Mouse (Mus musculus) lung, postnatal 0 days (tissue): Measurements from ENCODE around the gene Wscd2. TPM values are rescaled to one million over a fixed set of nuclear protein-coding genes. Genes with fewer than 3 reads are reported as not detected.

Experiments used
- ATAC-seq: fragments of 200-750 bp; cut with Nextera tagmentation; 2 replicates; pipeline ENCODE4 v1.8.0; 2017; ENCODE audit warnings: moderate library complexity
- DNase-seq: peaks from one replicate; pipeline ENCODE4 v3.0.0-alpha.2; 2016; ENCODE audit warnings: low spot score
- H3K27ac ChIP-seq: fragments of 300-500 bp; sonication (generic); 2 replicates; pipeline ENCODE4 v1.5.1; 2014; ENCODE audit warnings: antibody characterized with exemption, mild to moderate bottlenecking, low read length, mixed read lengths
- H3K27me3 ChIP-seq: fragments of 300-500 bp; sonication (generic); replicated peaks from 2 replicates; pipeline ENCODE4 v1.6.1; 2014; ENCODE audit warnings: low read length, mixed read lengths; ENCODE audit not compliant: insufficient read depth
- H3K36me3 ChIP-seq: fragments of 300-500 bp; sonication (generic); 2 replicates; pipeline ENCODE4 v1.6.1; 2014; ENCODE audit warnings: low read length, mixed read lengths; ENCODE audit not compliant: insufficient read depth
- H3K4me1 ChIP-seq: fragments of 300-500 bp; sonication (generic); 2 replicates; pipeline ENCODE4 v1.6.1; 2014; ENCODE audit warnings: antibody characterized with exemption, low read depth, low read length, mixed read lengths; ENCODE audit not compliant: insufficient read depth
- H3K4me2 ChIP-seq: fragments of 300-500 bp; sonication (generic); replicated peaks from 2 replicates; pipeline ENCODE4 v1.6.1; 2014; ENCODE audit warnings: low read depth, mild to moderate bottlenecking, low read length, moderate library complexity, mixed read lengths
- H3K4me3 ChIP-seq: fragments of 300-500 bp; sonication (generic); 2 replicates; pipeline ENCODE4 v1.5.1; 2014; ENCODE audit warnings: low read depth, low read length
- H3K9ac ChIP-seq: fragments of 300-500 bp; sonication (generic); replicated peaks from 2 replicates; pipeline ENCODE4 v1.6.1; 2014; ENCODE audit warnings: low read depth, mild to moderate bottlenecking
- H3K9me3 ChIP-seq: fragments of 300-500 bp; sonication (generic); 2 replicates; pipeline ENCODE4 v1.6.1; 2016; ENCODE audit warnings: low read length, mixed read lengths
- CTCF ChIP-seq: IDR thresholded peaks from 2 replicates; pipeline ENCODE4 v1.5.1; 2016; ENCODE audit warnings: antibody characterized with exemption, mild to moderate bottlenecking
- EP300 ChIP-seq: IDR thresholded peaks from 2 replicates; pipeline ENCODE4 v1.6.1; 2016; ENCODE audit warnings: antibody characterized with exemption, mild to moderate bottlenecking, control low read depth
- WGBS: fragments of 180-500 bp; shearing (Covaris S2); extraction: QIAGEN DNeasy Blood & Tissue Kit; methylation state at CpG from one replicate; pipeline ENCODE4 v1.1.7; 2014; 5-methylcytosine and 5-hydroxymethylcytosine counted together
- polyA plus RNA-seq: library from polyadenylated mRNA; unstranded; fragments of >200 nt; fragmentation: Nextera tagmentation; extraction: Ambion mirVana; gene quantifications from 2 replicates; pipeline ENCODE4 v1.2.1, GENCODE M21; 2015

The Wscd2 gene
- polyA plus RNA-seq, 1 experiment from 2014 or later = 2.7 TPM

GRCm38 (mm10) chr5:113606961-113607785, 117.0 kb downstream of the Wscd2 start:
- TF ChIP-seq CTCF = peak; percentile 51
- TF ChIP-seq EP300 = no peak
- Histone ChIP-seq H3K9me3 (no peaks in the 10 kb centered on the region), H3K4me1 (0 out of 2 replicates have a peak, but pooled peaks cover 4% of the 10 kb centered on the region), H3K4me2 (no peak overlapping the region), H3K27ac (peak overlapping the region; percentile 83), H3K27me3 (no peaks in the 10 kb centered on the region), H3K4me3 (no peak overlapping the region), H3K36me3 (no peaks in the 10 kb centered on the region), H3K9ac (no peak overlapping the region)
- ATAC-seq (peak; percentile 1; the same call in 1 of the 2 replicates), DNase-seq (peak; percentile 63)
- WGBS = 60% methylated on average over 8 of the region's 8 CpGs

- no peaks in the 10 kb centered on the region for H3K9me3 ChIP-seq
- DNase-seq = peak; percentile 20
- H3K9ac ChIP-seq = no peak overlapping the region
- H3K4me1 ChIP-seq = 0 out of 2 replicates have a peak, but pooled peaks cover 4% of the 10 kb centered on the region
- no peak for TF ChIP-seq CTCF
- TF ChIP-seq EP300 = no peak
- no peaks in the 10 kb centered on the region for H3K36me3 ChIP-seq
- H3K27me3 ChIP-seq = no peaks in the 10 kb centered on the region
- ATAC-seq = no peak
- no peak overlapping the region for H3K4me2 ChIP-seq
- peak overlapping the region; percentile 83 for H3K27ac ChIP-seq
- WGBS = 24% methylated on average over 13 of the region's 13 CpGs
- no peak overlapping the region for H3K4me3 ChIP-seq
Measured at GRCm38 (mm10) chr5:113607941-113608431, 117.9 kb downstream of the Wscd2 start.

GRCm38 (mm10) chr5:113608511-113608910, 118.4 kb downstream of the Wscd2 start:
- no peaks in the 10 kb centered on the region for H3K36me3 ChIP-seq
- H3K9me3 ChIP-seq = no peaks in the 10 kb centered on the region
- 0 out of 2 replicates have a peak, but pooled peaks cover 4% of the 10 kb centered on the region for H3K4me1 ChIP-seq
- no peak for DNase-seq
- peak overlapping the region; percentile 83 for H3K27ac ChIP-seq
- 75% methylated on average over 8 of the region's 8 CpGs for WGBS
- no peak overlapping the region for H3K9ac ChIP-seq
- H3K4me3 ChIP-seq = no peak overlapping the region
- no peak for ATAC-seq
- no peaks in the 10 kb centered on the region for H3K27me3 ChIP-seq
- H3K4me2 ChIP-seq = no peak overlapping the region
- no peak for TF ChIP-seq EP300
- TF ChIP-seq CTCF = no peak

- Histone ChIP-seq H3K9ac (no peak overlapping the region), H3K27me3 (no peaks in the 10 kb centered on the region), H3K27ac (peak overlapping the region; percentile 83), H3K36me3 (no peaks in the 10 kb centered on the region), H3K4me3 (no peak overlapping the region), H3K9me3 (no peaks in the 10 kb centered on the region), H3K4me1 (0 out of 2 replicates have a peak, but pooled peaks cover 4% of the 10 kb centered on the region), H3K4me2 (no peak overlapping the region)
- DNase-seq (no peak), ATAC-seq (no peak)
- 61% methylated on average over 5 of the region's 5 CpGs for WGBS
- TF ChIP-seq CTCF (no peak), EP300 (no peak)
Measured at GRCm38 (mm10) chr5:113609891-113610290, 119.8 kb downstream of the Wscd2 start.

GRCm38 (mm10) chr5:113610490-113610889, 120.4 kb downstream of the Wscd2 start:
- WGBS = 60% methylated on average over 6 of the region's 6 CpGs
- Histone ChIP-seq H3K9me3 (no peaks in the 10 kb centered on the region), H3K9ac (no peak overlapping the region), H3K4me1 (0 out of 2 replicates have a peak, but pooled peaks cover 4% of the 10 kb centered on the region), H3K36me3 (no peaks in the 10 kb centered on the region), H3K4me3 (no peak overlapping the region), H3K4me2 (no peak overlapping the region), H3K27ac (peak overlapping the region; percentile 83), H3K27me3 (no peaks in the 10 kb centered on the region)
- ATAC-seq (no peak), DNase-seq (no peak)
- TF ChIP-seq CTCF (no peak), EP300 (no peak)

- ATAC-seq (no peak), DNase-seq (no peak)
- Histone ChIP-seq H3K4me3 (no peak overlapping the region), H3K4me1 (0 out of 2 replicates have a peak, but pooled peaks cover 4% of the 10 kb centered on the region), H3K9me3 (no peaks in the 10 kb centered on the region), H3K27ac (peak overlapping the region; percentile 83), H3K9ac (no peak overlapping the region), H3K27me3 (no peaks in the 10 kb centered on the region), H3K36me3 (no peaks in the 10 kb centered on the region), H3K4me2 (no peak overlapping the region)
- 71% methylated on average over 6 of the region's 6 CpGs for WGBS
- TF ChIP-seq CTCF = no peak
- no peak for TF ChIP-seq EP300
Measured at GRCm38 (mm10) chr5:113611131-113611530, 121.0 kb downstream of the Wscd2 start.
